Mouse (Mus musculus) neural tube, embryonic 10.5 days (tissue): ENCODE measurements at regions not wholly inside any gene's neighbourhood (a gene's known extent, or its start where the extent isn't known, plus 50 kb on each side); places are given as distances from the start of the nearest gene placed in this dataset.

ENCODE experiments used
- DNase-seq: peaks from one replicate; pipeline ENCODE4 v3.0.0-alpha.2; 2017; ENCODE audit warnings: low spot score; ENCODE audit errors: extremely low spot score

GRCm38 (mm10) chr2:75138746-75139060, 313.1 kb downstream of the Mtx2 start:
- DNase-seq: no peak

DNA sequence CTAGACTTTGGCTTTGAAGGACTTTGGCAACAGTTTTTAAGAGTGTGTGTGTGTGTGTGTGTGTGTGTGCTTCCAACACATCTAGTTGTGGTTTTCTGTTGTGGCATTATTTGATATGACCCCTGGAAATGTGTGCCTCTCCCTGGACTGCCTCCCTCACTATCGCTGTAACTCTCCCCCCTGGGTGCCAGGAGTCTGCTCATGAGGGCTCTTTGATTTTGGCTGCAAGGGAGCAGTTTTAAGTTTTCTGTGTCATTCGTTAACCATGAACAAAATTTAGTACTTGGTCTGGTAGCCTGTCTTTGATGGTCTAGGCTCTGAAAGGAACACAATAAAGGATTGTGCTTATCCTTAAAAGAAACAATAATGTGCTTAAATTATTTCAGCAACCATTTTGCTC, 313.9 kb downstream of the Mtx2 start:
- no peak for DNase-seq

DNA sequence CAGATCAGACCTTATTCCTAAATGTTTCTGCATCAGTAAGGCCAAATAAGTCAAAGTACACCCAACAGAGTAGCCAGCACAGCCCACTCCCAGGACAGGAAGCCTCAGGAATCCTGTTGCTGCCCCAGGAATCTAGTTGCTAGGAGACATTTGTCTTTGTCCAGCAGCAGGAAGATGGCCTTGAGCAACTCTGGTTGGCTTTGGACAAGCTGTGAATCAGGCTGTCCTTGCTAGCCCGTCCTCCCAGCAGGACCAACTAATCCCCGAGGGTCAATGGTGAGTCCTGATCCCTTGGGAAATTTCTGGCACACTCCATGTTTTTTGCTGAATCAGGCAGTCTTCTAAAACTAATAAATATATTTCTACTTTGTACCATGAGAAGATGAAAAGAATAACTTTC, 317.1 kb downstream of the Mtx2 start:
- no peak for DNase-seq

- no peak for DNase-seq
Measured at GRCm38 (mm10) chr2:75144861-75145260, 319.3 kb downstream of the Mtx2 start.

DNA sequence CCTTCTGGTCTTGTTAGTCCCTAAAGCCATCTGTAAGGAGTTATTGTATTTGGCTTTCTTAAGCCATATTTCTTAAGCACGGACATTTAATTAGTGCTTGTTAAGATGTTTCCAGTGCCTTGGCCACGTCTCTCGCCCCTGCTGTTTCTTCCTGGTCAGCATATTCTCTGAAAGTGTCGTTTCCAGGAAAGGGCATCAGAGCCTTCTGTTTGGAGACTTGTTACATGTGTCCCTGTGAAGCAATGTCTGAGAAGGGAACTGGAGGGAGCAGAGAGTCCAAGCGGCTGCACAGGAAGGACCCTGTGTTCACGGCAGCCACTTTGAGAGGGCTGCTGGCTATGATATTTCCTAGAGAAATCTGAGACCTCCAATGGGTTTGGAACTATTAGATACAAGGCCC, 320.7 kb downstream of the Mtx2 start:
- DNase-seq: no peak

- no peak for DNase-seq
Measured at GRCm38 (mm10) chr2:75147399-75147798, 321.8 kb downstream of the Mtx2 start.

DNA sequence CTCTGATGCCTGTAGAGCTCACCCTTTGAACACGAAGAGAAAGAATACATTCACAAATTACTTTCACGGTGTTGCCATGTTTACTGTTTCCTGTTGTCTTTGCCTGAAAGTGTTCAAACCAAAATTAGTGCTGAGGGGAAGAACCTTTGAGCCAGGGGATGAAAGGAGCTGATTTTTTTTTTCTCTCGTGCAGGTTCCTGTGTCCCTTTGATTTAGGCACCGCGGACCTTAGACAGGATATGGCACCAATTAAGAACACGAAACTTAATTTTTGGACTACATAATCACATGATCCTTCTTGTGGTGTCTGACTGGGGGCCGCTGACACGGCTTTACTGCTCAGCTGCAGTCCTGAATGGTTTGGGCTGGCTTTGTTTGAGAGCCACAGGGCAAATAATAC, 322.4 kb downstream of the Mtx2 start:
- DNase-seq: no peak

DNA sequence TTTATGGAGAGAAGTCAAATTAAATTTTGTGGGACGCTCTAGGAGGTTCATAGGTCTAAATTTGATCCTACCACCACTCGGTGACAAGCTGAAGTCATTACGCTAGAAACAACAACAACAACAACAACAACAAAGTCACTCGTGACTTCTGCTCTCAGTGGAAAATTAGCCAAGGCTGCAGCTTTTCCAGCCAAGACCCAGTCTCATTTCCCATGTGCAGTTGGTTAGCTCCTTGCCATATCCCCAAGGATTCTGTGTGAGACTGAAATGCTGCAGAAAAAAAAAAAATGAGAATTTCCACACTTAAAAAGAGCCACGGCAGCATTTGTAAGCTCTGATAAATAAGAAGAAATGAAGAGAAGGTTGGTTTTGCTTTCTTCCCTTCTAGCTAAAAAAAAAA, 323.4 kb downstream of the Mtx2 start:
- no peak for DNase-seq

- peak; percentile 37 for DNase-seq
Measured at GRCm38 (mm10) chr2:75149562-75149961, 324.0 kb downstream of the Mtx2 start.

- DNase-seq: peak; percentile 53
Measured at GRCm38 (mm10) chr2:75150986-75151385, 325.4 kb downstream of the Mtx2 start.

- no peak for DNase-seq
Measured at GRCm38 (mm10) chr2:75151519-75151918, 325.9 kb downstream of the Mtx2 start.

- DNase-seq: peak; percentile 68
Measured at GRCm38 (mm10) chr2:75152477-75152990, 326.9 kb downstream of the Mtx2 start.

DNA sequence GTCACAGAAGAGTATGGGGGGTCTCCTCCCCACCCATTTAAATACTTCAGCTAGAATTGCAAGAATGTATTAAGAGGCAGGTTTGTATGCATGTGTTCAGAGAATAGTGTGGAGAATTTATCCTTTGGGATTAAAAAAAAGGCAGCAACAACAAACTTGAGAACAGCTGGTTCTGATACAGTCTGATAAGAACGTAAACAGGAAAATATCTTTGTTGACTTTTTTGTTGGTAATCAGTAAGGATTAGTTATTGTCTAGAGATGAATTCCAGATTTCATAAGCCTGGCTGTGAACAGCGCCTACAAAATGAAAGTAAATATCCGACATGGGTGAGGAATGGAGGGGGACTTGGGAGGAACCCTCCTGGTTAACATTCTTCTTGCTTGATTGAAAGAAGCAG, 328.8 kb downstream of the Mtx2 start:
- DNase-seq: no peak

- no peak for DNase-seq
Measured at GRCm38 (mm10) chr2:75158581-75158980, 333.0 kb downstream of the Mtx2 start.

DNA sequence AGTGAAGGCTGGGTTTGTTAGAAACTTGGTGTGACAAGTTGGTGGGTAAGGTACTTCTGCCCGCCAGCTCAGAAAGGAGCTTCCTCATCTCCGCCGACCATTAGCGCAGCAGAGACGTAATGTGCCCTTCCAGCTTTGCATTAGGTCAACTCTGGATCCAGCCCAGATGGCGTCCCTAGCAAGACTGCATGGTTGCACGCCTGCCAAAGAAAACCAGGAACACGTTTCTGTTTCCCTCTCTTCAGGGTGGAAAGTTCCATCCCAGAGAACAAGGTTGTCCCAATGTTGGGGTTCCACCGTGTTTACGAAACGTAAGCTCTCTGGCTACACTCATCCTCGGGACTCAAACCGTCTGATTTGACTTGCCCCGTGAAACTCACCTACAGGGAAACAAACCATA, 335.5 kb downstream of the Mtx2 start:
- no peak for DNase-seq

GRCm38 (mm10) chr2:75164987-75165386, 339.4 kb downstream of the Mtx2 start:
- no peak for DNase-seq

GRCm38 (mm10) chr2:75176267-75176666, 350.7 kb downstream of the Mtx2 start:
- DNase-seq: no peak

DNA sequence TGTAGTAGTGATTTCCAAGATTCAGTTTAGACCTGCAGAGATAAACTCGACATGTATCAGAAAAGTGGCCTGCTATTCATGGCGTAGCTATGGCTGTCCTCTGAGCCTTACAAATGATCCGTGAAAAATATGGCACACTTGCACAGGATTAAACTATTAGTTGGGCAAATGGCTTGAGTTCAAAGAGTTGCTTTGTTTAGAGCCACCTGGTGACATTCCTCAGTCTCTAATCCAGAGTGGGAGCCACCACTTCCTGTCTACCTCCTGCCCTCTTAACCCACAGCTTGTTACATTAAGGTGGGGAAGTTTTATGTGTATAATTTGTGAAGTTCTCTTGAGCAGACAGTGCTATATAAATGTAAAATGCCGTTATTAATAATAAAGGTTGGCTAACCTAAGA, 357.7 kb downstream of the Mtx2 start:
- no peak for DNase-seq

GRCm38 (mm10) chr2:75202587-75203220, 377.1 kb downstream of the Mtx2 start:
- no peak for DNase-seq

- no peak for DNase-seq
Measured at GRCm38 (mm10) chr2:75208821-75209758, 383.5 kb downstream of the Mtx2 start.

- DNase-seq: no peak
Measured at GRCm38 (mm10) chr2:75209790-75210583, 384.4 kb downstream of the Mtx2 start.

GRCm38 (mm10) chr2:75216931-75217330, 391.3 kb downstream of the Mtx2 start:
- DNase-seq: no peak
